Mouse (Mus musculus): ENCODE data around the gene Tmem199.

- TF ChIP-seq MAX (IDR thresholded peaks at IDR 0.05): no peak
- no peak for TF ChIP-seq CTCF (IDR thresholded peaks at IDR 0.05; ENCODE audit: control insufficient read depth, insufficient read depth, insufficient read length)
- no peak for TF ChIP-seq CEBPB (IDR thresholded peaks at IDR 0.05; ENCODE audit: low read depth)
- no peak for TF ChIP-seq USF1 (IDR thresholded peaks at IDR 0.05; ENCODE audit: low read depth)
- no peak for TF ChIP-seq MYOD1 (IDR thresholded peaks at IDR 0.05; ENCODE audit: control insufficient read depth, insufficient read length, low read depth)
- TF ChIP-seq FOSL1 (IDR thresholded peaks at IDR 0.05; ENCODE audit: insufficient read depth, low read length, poor library complexity, severe bottlenecking): no peak
Observed at GRCm38 (mm10) chr11:78501529-78501928, 10.4 kb downstream of the Tmem199 start.
